Mouse (Mus musculus): ENCODE results near the gene Myrf. TPM values are rescaled to one million over a fixed set of nuclear protein-coding genes. Genes with fewer than 3 reads are reported as not detected.

The Myrf gene
- polyA plus RNA-seq, 1 experiment from 2014 or later, result 0.75 TPM

- no peak overlapping the region for H3K9ac ChIP-seq (replicated peaks; ENCODE audit: low read length)
- no peaks in the 10 kb centered on the region for H3K27me3 ChIP-seq (ENCODE audit: control insufficient read depth, insufficient read depth, low read length)
- no peaks in the 10 kb centered on the region for H3K36me3 ChIP-seq (ENCODE audit: control insufficient read depth, insufficient read depth, low read length)
- DNase-seq (no peak), ATAC-seq (ENCODE audit: low FRiP score, low TSS enrichment) (no peak)
- 0 out of 2 replicates have a peak, but pooled peaks cover 4% of the 10 kb centered on the region for H3K4me1 ChIP-seq (ENCODE audit: control insufficient read depth, insufficient read depth, low read length)
- H3K27ac ChIP-seq (replicated peaks; ENCODE audit: low read depth, low read length), result no peak overlapping the region
- WGBS, result 30% methylated on average over 26 of the region's 26 CpGs
- no peaks in the 10 kb centered on the region for H3K9me3 ChIP-seq (ENCODE audit: control insufficient read depth, low read length)
- peak overlapping the region; percentile 29 for H3K4me2 ChIP-seq (ENCODE audit: low read length)
- H3K4me3 ChIP-seq (replicated peaks; ENCODE audit: low read depth, low read length), result no peak overlapping the region
Observed at GRCm38 (mm10) chr19:10224637-10225453, 15.7 kb downstream of the Myrf start.

- H3K4me1 ChIP-seq (ENCODE audit: control insufficient read depth, insufficient read depth, low read length), result 0 out of 2 replicates have a peak, but pooled peaks cover 4% of the 10 kb centered on the region
- no peaks in the 10 kb centered on the region for H3K9me3 ChIP-seq (ENCODE audit: control insufficient read depth, low read length)
- WGBS, result 72% methylated on average over 4 of the region's 4 CpGs
- no peaks in the 10 kb centered on the region for H3K27me3 ChIP-seq (ENCODE audit: control insufficient read depth, insufficient read depth, low read length)
- H3K9ac ChIP-seq (replicated peaks; ENCODE audit: low read length), result no peak overlapping the region
- ATAC-seq (ENCODE audit: low FRiP score, low TSS enrichment) (no peak), DNase-seq (no peak)
- no peak overlapping the region for H3K27ac ChIP-seq (replicated peaks; ENCODE audit: low read depth, low read length)
- no peaks in the 10 kb centered on the region for H3K36me3 ChIP-seq (ENCODE audit: control insufficient read depth, insufficient read depth, low read length)
- H3K4me2 ChIP-seq (ENCODE audit: low read length), result no peak overlapping the region
- H3K4me3 ChIP-seq (replicated peaks; ENCODE audit: low read depth, low read length), result no peak overlapping the region
Observed at GRCm38 (mm10) chr19:10223561-10223960, 17.0 kb downstream of the Myrf start.

GRCm38 (mm10) chr19:10222656-10223055 is 17.9 kb downstream of the Myrf start:
- Histone ChIP-seq H3K27ac (replicated peaks; ENCODE audit: low read depth, low read length) (no peak overlapping the region), H3K4me2 (ENCODE audit: low read length) (no peak overlapping the region), H3K27me3 (ENCODE audit: control insufficient read depth, insufficient read depth, low read length) (no peaks in the 10 kb centered on the region), H3K4me1 (ENCODE audit: control insufficient read depth, insufficient read depth, low read length) (0 out of 2 replicates have a peak, but pooled peaks cover 4% of the 10 kb centered on the region), H3K9ac (replicated peaks; ENCODE audit: low read length) (no peak overlapping the region), H3K36me3 (ENCODE audit: control insufficient read depth, insufficient read depth, low read length) (no peaks in the 10 kb centered on the region), H3K4me3 (replicated peaks; ENCODE audit: low read depth, low read length) (no peak overlapping the region), H3K9me3 (ENCODE audit: control insufficient read depth, low read length) (no peaks in the 10 kb centered on the region)
- DNase-seq (no peak), ATAC-seq (ENCODE audit: low FRiP score, low TSS enrichment) (no peak)
- 53% methylated on average over 8 of the region's 8 CpGs for WGBS

GRCm38 (mm10) chr19:10221585-10221984 is 19.0 kb downstream of the Myrf start:
- H3K4me1 ChIP-seq (ENCODE audit: control insufficient read depth, insufficient read depth, low read length), result 0 out of 2 replicates have a peak, but pooled peaks cover 4% of the 10 kb centered on the region
- H3K36me3 ChIP-seq (ENCODE audit: control insufficient read depth, insufficient read depth, low read length), result no peaks in the 10 kb centered on the region
- H3K4me2 ChIP-seq (ENCODE audit: low read length), result no peak overlapping the region
- H3K4me3 ChIP-seq (replicated peaks; ENCODE audit: low read depth, low read length), result no peak overlapping the region
- peak; percentile 27 for DNase-seq
- no peak overlapping the region for H3K9ac ChIP-seq (replicated peaks; ENCODE audit: low read length)
- H3K9me3 ChIP-seq (ENCODE audit: control insufficient read depth, low read length), result no peaks in the 10 kb centered on the region
- H3K27me3 ChIP-seq (ENCODE audit: control insufficient read depth, insufficient read depth, low read length), result no peaks in the 10 kb centered on the region
- WGBS, result 70% methylated on average over 4 of the region's 4 CpGs
- H3K27ac ChIP-seq (replicated peaks; ENCODE audit: low read depth, low read length), result no peak overlapping the region
- no peak for ATAC-seq (ENCODE audit: low FRiP score, low TSS enrichment)

- WGBS, result 70% methylated on average over 6 of the region's 6 CpGs
- no peak overlapping the region for H3K27ac ChIP-seq (replicated peaks; ENCODE audit: low read depth, low read length)
- H3K4me1 ChIP-seq (ENCODE audit: control insufficient read depth, insufficient read depth, low read length), result no peaks in the 10 kb centered on the region
- H3K27me3 ChIP-seq (ENCODE audit: control insufficient read depth, insufficient read depth, low read length), result no peaks in the 10 kb centered on the region
- H3K9ac ChIP-seq (replicated peaks; ENCODE audit: low read length), result no peak overlapping the region
- no peak overlapping the region for H3K4me2 ChIP-seq (ENCODE audit: low read length)
- H3K9me3 ChIP-seq (ENCODE audit: control insufficient read depth, low read length), result no peaks in the 10 kb centered on the region
- no peaks in the 10 kb centered on the region for H3K36me3 ChIP-seq (ENCODE audit: control insufficient read depth, insufficient read depth, low read length)
- DNase-seq (no peak), ATAC-seq (ENCODE audit: low FRiP score, low TSS enrichment) (no peak)
- H3K4me3 ChIP-seq (replicated peaks; ENCODE audit: low read depth, low read length), result no peak overlapping the region
Observed at GRCm38 (mm10) chr19:10219593-10219992, 21.0 kb downstream of the Myrf start.

GRCm38 (mm10) chr19:10219108-10219507 is 21.4 kb downstream of the Myrf start:
- ATAC-seq (ENCODE audit: low FRiP score, low TSS enrichment) (peak; percentile 31; the same call in 1 of the 2 replicates), DNase-seq (peak; percentile 77)
- Histone ChIP-seq H3K27me3 (ENCODE audit: control insufficient read depth, insufficient read depth, low read length) (no peaks in the 10 kb centered on the region), H3K4me2 (ENCODE audit: low read length) (no peak overlapping the region), H3K4me1 (ENCODE audit: control insufficient read depth, insufficient read depth, low read length) (no peaks in the 10 kb centered on the region), H3K27ac (replicated peaks; ENCODE audit: low read depth, low read length) (no peak overlapping the region), H3K9me3 (ENCODE audit: control insufficient read depth, low read length) (no peaks in the 10 kb centered on the region), H3K9ac (replicated peaks; ENCODE audit: low read length) (no peak overlapping the region), H3K4me3 (replicated peaks; ENCODE audit: low read depth, low read length) (no peak overlapping the region), H3K36me3 (ENCODE audit: control insufficient read depth, insufficient read depth, low read length) (no peaks in the 10 kb centered on the region)
- WGBS, result 52% methylated on average over 3 of the region's 3 CpGs

GRCm38 (mm10) chr19:10216101-10216500 is 24.4 kb downstream of the Myrf start:
- Histone ChIP-seq H3K4me1 (ENCODE audit: control insufficient read depth, insufficient read depth, low read length) (no peaks in the 10 kb centered on the region), H3K36me3 (ENCODE audit: control insufficient read depth, insufficient read depth, low read length) (peaks cover 6% of the 10 kb centered on the region; the same call in 1 of the 2 replicates), H3K4me3 (replicated peaks; ENCODE audit: low read depth, low read length) (no peak overlapping the region), H3K4me2 (ENCODE audit: low read length) (no peak overlapping the region), H3K27ac (replicated peaks; ENCODE audit: low read depth, low read length) (no peak overlapping the region), H3K9ac (replicated peaks; ENCODE audit: low read length) (no peak overlapping the region), H3K9me3 (ENCODE audit: control insufficient read depth, low read length) (no peaks in the 10 kb centered on the region), H3K27me3 (ENCODE audit: control insufficient read depth, insufficient read depth, low read length) (no peaks in the 10 kb centered on the region)
- ATAC-seq (ENCODE audit: low FRiP score, low TSS enrichment) (no peak), DNase-seq (no peak)
- WGBS, result 85% methylated on average over 8 of the region's 8 CpGs

GRCm38 (mm10) chr19:10213796-10214471 is 26.6 kb downstream of the Myrf start:
- Histone ChIP-seq H3K36me3 (ENCODE audit: control insufficient read depth, insufficient read depth, low read length) (peaks cover 24% of the 10 kb centered on the region), H3K4me3 (replicated peaks; ENCODE audit: low read depth, low read length) (no peak overlapping the region), H3K27ac (replicated peaks; ENCODE audit: low read depth, low read length) (no peak overlapping the region), H3K4me1 (ENCODE audit: control insufficient read depth, insufficient read depth, low read length) (no peaks in the 10 kb centered on the region), H3K9ac (replicated peaks; ENCODE audit: low read length) (no peak overlapping the region), H3K9me3 (ENCODE audit: control insufficient read depth, low read length) (no peaks in the 10 kb centered on the region), H3K4me2 (ENCODE audit: low read length) (no peak overlapping the region), H3K27me3 (ENCODE audit: control insufficient read depth, insufficient read depth, low read length) (no peaks in the 10 kb centered on the region)
- DNase-seq, result no peak
- no peak for ATAC-seq (ENCODE audit: low FRiP score, low TSS enrichment)
- 92% methylated on average over 10 of the region's 10 CpGs for WGBS
